Mouse (Mus musculus) embryonic facial prominence, embryonic 14.5 days (tissue): ENCODE data around the gene Capn1. TPM values are rescaled to one million over a fixed set of nuclear protein-coding genes. Genes with fewer than 3 reads are reported as not detected.

Source experiments
- microRNA-seq: library from miRNA; unstranded; fragments of <30 nt; microRNA quantifications from one replicate; pipeline ENCODE4, GENCODE M21; 2016; ENCODE audit warnings: borderline number of aligned reads
- polyA plus RNA-seq: library from polyadenylated mRNA; unstranded; fragments of >200 nt; fragmentation: Nextera tagmentation; extraction: Ambion mirVana; gene quantifications from 2 replicates; pipeline ENCODE4 v1.2.1, GENCODE M21; 2014

Gene Capn1
- polyA plus RNA-seq, 1 experiment from 2014 or later: 16.8 TPM

Small RNAs within 50 kb of the gene (microRNA-seq; reads per million reads assigned to microRNA genes)
- gene Mir6988: 1.5 reads per million

Other genes starting within 250 kb of the Capn1 start
- 78.3 and 79.8 TPM in 2 replicates for gene Scyl1, start 244.5 kb downstream of the Capn1 start, polyA plus RNA-seq
- gene Frmd8, start 140.6 kb downstream of the Capn1 start, polyA plus RNA-seq: 20.6 and 25.8 TPM in 2 replicates
- gene Slc25a45, start 138.1 kb downstream of the Capn1 start, polyA plus RNA-seq: 2.8 and 3.0 TPM in 2 replicates
- 1.4 and 2.0 TPM in 2 replicates for gene Tigd3, start 121.7 kb downstream of the Capn1 start, polyA plus RNA-seq
- gene Dpf2, start 102.9 kb downstream of the Capn1 start, polyA plus RNA-seq: 124 and 143 TPM in 2 replicates
- 14.0 and 16.2 TPM in 2 replicates for gene Cdc42ep2, start 91.1 kb downstream of the Capn1 start, polyA plus RNA-seq
- 59.1 and 65.2 TPM in 2 replicates for gene Pola2, start 51.7 kb downstream of the Capn1 start, polyA plus RNA-seq
- not detected in 2 replicates for gene Slc22a20, start 29.8 kb downstream of the Capn1 start, polyA plus RNA-seq
- gene Syvn1, start 30.7 kb upstream of the Capn1 start, polyA plus RNA-seq: 32.1 and 34.9 TPM in 2 replicates
- gene Mrpl49, start 41.9 kb upstream of the Capn1 start, polyA plus RNA-seq: 67.5 and 69.8 TPM in 2 replicates
- 870 and 937 TPM in 2 replicates for gene Fau, start 41.9 kb upstream of the Capn1 start, polyA plus RNA-seq
- 33.1 and 33.6 TPM in 2 replicates for gene Znhit2, start 45.3 kb upstream of the Capn1 start, polyA plus RNA-seq
- gene Tm7sf2, start 52.5 kb upstream of the Capn1 start, polyA plus RNA-seq: 19.5 and 21.7 TPM in 2 replicates
- 52.0 and 66.5 TPM in 2 replicates for gene Vps51, start 61.3 kb upstream of the Capn1 start, polyA plus RNA-seq
- not detected in 2 replicates for gene Tmem262, start 64.1 kb upstream of the Capn1 start, polyA plus RNA-seq
- 0.28 and 0.67 TPM in 2 replicates for gene Gm28374, start 66.4 kb upstream of the Capn1 start, polyA plus RNA-seq
- 66.2 and 81.8 TPM in 2 replicates for gene Zfpl1, start 69.1 kb upstream of the Capn1 start, polyA plus RNA-seq
- 24.6 and 29.0 TPM in 2 replicates for gene Cdca5, start 69.1 kb upstream of the Capn1 start, polyA plus RNA-seq
- not detected in 2 replicates for gene AC131692.1, start 78.5 kb upstream of the Capn1 start, polyA plus RNA-seq
- gene Naaladl1, start 89.9 kb upstream of the Capn1 start, polyA plus RNA-seq: 0.29 and 0.51 TPM in 2 replicates
- 46.3 and 46.6 TPM in 2 replicates for gene Sac3d1, start 102.8 kb upstream of the Capn1 start, polyA plus RNA-seq
- 26.7 and 27.5 TPM in 2 replicates for gene Snx15, start 112.4 kb upstream of the Capn1 start, polyA plus RNA-seq
- gene Batf2, start 125.1 kb upstream of the Capn1 start, polyA plus RNA-seq: 0.28 and 0.33 TPM in 2 replicates
- 73.4 and 80.6 TPM in 2 replicates for gene Arl2, start 125.7 kb upstream of the Capn1 start, polyA plus RNA-seq
- gene Majin, start 168.5 kb upstream of the Capn1 start, polyA plus RNA-seq: not detected in 2 replicates
- 3.3 and 4.1 TPM in 2 replicates for gene Gpha2, start 210.5 kb upstream of the Capn1 start, polyA plus RNA-seq
- gene Ppp2r5b, start 220.0 kb upstream of the Capn1 start, polyA plus RNA-seq: 35.1 and 36.5 TPM in 2 replicates
- gene Atg2a, start 225.8 kb upstream of the Capn1 start, polyA plus RNA-seq: 10.6 and 11.1 TPM in 2 replicates